Mouse (Mus musculus) thymus, postnatal 36 days (tissue): ENCODE measurements around the gene Rdh7.
"Not testable (repeated sequence)": the region's sequence is repeated elsewhere in the genome, so short reads cannot be mapped to it uniquely, and the experiment has no call there.

Experiments used
- DNase-seq, 2 experiments: peaks; one replicate each; pipeline ENCODE4 v3.0.0; 2022; ENCODE audit warnings: mixed read lengths in 2 of 2

The Rdh7 gene

DNA sequence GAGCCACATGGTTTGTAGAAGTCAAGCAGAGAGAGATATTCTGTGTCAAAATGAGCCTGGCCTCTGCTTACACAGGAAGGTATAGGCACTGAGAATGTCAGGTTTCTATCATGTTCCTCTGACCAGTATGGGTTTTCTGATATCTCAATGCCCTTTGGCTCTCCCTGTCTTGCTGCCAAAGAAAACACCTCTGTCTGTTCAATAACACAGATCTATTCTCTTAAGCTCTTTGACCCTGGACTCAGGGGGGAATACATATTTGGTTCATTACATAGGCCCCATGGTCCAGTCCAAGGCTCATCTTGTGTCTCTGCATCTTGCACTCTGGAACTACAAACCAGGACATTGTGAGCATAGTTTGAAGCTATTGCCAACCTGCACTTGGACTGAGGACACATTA is at the start of gene Rdh7:
TSS of gene Rdh7 (minus strand) at position 213 of the 400 bp plus-strand sequence.
- no peak for DNase-seq

DNA sequence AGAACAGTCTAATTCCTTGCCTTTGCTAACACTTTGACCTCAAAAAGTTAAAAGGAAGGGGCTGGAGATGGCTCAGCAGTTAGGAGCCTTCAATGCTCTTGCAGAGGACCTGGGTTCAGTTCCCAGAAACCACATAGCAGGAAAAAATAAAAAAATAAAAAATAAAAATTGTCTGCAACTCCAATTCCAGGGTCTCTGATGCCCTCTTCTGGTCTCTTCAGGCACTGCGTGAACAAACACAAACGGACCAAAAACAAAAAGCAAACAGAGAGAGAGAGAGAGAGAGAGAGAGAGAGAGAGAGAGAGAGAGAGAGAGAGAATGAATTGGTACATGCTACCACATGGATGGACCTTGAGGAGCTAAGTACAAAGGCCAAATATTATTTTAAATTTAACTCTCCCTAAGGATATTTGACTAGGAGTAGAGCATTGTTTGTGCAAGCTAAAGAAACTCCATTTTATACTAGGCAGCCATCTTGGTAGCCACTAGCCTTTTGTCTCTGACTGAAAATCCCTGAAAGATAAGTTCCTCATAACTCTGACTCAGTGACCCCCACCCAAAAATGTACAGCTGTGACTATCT is 48.9 kb upstream of the Rdh7 start:
- peak; percentile 19 to 33 for DNase-seq

DNA sequence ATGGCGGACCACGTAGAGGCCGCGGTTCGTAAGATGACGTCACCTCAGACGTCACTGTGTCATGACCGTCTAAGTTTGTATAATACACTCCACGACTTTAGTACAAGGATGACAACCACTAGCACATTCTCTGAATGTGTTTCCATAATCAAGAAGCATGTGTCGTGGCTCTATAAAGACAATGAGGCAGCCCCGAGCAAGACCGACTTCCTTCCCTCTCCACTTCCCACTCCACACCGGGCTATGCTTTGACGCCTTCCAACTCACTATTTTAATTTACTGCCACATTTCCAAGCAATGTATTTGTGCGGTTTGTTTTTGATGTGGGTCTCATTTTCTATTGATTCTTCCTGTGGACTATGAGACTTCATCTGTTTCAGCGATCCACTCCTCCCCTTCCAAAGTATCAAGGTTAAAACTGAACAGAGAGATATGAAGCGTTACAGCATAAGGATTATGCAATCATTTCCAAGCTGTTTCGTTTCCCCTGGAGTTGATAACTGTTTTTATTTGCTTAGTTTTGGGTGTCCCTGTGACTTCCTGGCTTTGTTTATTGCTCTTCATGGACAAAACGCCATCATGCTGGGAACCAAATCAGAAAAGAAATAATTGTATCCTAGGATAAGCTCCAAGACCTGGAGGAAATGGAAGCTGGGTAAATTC is 48.3 kb upstream of the Rdh7 start:
- no peak for DNase-seq

DNA sequence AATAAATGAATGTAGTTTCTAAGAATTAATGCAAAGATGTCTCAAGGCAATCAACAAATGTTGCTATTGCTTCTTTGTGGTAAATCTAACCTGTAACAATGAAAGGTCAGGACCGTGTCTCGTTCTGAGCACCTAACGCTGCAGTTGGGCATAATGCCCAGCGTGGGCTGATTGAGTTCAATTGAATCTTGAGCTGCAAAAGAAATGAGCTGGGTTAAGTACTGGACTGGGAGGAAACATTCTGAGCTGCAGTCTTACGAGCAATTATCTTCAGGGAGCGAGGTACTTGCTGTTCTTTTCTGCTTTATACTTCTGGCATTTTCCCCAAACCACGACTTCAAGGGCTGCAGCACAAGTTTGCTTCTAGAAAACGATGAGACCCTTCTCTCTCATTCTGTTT is 47.7 kb upstream of the Rdh7 start:
- no peak for DNase-seq

DNA sequence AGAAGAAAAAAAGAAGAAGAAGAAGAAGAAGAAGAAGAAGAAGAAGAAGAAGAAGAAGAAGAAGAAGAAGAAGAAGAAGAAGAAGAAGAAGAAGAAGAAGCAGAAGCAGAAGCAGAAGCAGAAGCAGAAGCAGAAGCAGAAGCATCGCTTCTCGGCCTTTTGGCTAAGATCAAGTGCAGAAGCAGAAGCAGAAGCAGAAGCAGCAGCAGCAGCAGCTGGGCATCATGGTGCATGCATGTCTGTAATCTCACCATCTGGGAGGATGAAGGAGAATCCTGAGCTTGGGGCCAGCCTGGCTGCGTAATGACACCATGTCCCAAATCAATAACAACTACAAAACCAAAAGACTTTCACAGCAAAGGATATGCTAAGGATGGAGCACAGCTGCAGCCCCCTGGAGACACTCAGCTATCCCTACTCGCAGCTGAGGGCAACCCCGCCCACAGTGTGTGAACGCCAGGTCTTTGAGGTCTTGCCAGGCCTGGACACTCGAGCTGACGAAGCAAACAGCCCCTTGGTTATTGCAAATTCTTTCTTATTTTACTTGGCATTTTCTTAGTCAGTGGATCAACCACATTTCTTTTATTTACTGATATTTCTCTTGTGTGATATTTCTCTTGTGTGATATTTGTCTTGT is 43.8 kb upstream of the Rdh7 start:
- no peak for DNase-seq

DNA sequence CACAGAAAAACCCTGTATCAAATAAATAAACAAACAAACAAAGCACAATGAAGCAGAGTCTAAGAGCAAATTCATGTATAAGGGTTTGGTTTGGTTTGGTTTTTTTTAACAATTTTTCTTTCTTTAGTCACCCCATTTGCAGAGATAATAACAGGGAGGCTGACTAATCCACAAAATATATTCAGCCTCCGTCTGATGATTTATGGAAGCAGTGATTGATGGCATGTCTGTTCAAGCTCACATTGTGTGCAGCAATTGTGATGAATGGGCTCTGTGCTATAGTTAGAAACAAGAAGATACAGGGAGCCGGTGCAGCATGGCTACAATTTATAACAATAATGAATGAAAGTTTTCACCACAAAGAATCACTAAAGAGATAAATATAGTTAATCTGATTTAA is 39.1 kb upstream of the Rdh7 start:
- no peak for DNase-seq

DNA sequence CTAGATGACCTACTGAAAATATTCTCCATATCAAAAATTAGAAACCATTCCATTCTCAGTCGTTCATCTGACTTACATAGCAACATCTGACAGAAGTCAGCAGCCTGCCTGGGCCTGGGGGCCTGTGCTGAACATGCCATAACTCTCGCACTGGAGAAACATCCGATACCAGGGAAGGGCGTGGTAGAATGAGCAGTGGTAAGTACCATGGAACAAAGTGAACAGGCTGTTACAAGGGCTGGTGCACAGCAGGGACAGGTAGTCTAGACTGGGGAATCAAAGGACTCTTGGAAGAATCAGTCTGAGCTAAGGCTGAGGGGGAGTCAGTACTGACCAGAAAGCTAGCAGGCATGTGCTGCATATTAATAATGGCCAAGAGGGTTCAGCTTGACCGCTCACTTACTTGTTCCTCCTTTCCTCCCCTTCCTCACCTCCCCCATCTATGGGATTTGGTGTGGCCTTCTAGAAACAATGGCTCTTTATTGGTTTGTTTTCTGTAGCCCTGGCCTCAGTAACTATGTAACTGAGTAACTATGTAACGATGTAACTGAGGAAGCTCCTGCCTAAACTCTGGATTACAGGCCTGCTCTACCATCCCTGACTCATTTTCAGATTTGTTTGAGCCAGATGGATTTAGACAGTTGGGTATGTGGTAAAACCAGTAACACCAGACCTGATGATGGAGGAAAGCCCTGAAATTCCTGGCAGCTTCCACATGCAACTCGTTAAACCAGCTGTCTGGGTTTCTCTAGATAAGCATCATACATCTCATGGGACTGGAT is 36.2 kb upstream of the Rdh7 start:
- DNase-seq = no peak

DNA sequence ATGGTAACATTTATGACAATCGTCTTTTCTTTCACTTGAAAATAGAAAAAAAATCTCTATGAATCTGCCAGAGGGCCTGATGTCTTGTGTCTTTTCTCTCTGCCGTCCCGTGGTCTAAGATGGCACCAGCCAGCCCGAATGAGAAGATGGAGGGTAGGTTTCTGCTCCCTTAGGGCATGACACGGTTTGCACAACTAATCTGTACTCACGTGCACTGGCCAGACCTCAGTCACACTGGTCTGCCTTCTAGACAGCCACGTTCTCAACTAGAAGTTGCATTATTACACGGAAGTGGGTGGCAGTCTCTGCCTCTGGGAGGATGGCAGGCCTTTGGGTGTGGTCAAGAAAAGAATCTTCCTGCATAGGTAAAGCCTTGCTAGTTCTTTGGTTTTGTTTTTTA is 34.4 kb upstream of the Rdh7 start:
- no peak for DNase-seq

DNA sequence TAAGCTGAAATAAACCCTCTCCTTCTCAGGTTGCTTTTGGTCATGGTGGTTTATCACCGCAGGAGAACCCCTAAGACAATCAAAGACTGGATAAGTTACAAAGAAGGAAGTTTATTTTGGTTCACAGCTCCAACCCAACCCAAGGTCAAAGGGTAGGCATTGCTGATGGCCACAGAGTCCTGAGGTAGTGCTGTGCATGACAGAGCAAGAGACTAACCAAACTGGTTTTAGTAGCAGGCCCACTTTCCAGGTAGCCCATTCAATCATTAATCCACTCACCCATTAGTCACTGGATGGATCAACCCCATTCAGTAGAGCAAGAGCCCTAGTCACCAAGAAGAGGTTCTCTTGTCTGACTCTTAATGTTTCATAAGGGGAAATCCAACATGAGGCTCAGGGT is 33.6 kb upstream of the Rdh7 start:
- DNase-seq = no peak

DNA sequence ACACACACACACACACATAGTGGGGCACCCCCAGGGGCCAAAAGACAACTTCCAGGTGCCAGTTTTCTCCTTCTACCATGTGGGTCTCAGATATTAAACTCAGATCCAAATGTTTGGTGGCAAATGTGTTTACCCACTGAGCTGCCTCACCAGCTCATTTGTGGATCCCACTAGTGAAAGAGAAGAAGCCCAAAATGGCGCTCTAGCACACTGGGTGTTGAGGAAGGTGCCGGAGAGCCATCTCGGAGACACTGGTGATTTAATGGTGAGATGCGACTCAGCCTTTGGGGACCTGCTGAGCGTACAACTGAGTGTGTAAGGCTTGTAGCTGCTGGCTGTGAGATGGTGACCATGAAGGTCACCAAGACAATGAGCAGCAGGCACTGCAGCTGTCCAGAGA is 29.0 kb upstream of the Rdh7 start:
- DNase-seq = no peak

DNA sequence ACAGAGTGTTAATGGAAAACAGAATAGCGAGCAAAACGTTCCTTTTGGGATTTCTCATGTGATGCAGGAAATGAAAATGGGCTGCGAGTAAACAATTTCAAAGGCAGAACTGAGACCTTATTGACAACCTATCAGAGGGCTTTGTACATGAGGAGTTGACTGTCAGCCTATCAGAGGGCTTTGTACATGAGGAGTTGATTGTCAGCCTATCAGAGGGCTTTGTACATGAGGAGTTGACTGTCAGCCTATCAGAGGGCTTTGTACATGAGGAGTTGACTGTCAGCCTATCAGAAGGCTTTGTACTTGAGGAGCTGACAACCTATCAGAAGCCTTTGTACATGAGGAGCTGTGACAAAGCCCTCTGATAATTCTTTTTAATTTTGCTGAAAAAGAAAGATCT is 28.6 kb upstream of the Rdh7 start:
- not testable (repeated sequence) for DNase-seq

DNA sequence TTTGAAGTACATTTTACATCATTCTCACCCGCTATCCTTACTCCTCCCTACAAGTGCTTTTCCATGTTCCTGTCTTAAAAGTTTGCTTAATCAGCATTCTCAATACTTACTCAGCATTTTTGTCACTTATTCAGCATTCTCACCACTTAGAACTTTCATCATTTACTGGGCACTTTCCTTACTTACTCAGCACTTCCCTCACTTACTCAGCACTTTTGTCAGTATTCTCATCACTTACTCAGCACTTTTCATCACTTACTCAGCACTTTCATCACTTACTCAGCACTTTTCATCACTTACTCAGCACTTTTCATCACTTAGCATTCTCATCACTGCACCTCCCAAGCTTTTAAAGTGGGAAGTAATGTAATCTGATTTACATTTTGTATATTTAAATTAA is 27.0 kb upstream of the Rdh7 start:
- no peak for DNase-seq

DNA sequence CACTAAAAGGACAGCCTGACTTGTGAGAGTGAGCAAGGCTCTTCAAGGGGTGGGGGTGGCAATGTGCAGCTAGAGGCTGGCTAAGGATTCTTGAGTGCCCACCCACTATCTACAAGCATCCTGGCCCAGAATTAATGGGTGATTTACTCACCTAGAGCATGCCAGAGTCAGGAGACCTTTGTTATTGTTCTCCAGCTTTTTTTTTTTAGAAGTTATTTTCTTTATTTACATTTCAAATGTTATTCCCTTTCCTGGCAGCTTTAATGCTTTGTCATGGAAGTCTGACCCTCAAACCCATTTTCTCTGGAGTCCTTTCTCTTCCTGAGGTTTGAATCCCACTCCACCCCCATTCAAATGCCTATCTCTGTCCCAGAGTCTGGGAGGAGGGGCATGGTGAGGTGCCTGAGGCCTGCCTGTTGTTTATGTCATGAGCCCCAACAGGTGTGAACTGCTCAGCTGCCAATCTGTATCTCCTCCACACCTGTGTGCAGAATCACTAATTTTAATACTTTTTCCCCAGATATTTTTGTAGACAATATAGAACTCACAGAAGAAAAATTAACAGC is 18.9 kb upstream of the Rdh7 start:
- no peak for DNase-seq

DNA sequence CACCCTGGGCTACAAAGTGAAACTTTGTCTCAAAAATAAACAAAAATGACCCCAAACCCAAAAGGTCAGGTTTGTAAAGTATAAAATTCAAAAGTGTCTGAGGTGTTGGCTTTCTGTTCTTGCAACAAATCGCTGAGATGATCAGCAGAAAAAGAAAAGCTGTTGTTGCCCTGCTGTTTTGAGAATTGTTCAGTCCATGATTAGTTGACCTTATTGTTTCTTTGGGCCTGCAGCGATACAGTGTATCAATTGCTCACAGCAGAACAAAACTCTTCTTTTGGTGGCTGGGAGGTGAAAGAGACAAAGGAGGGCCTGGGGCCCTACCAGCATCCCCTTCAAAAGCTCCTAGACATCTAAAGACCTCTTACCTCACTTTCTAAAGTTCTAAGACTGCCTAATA is 17.5 kb upstream of the Rdh7 start:
- no peak for DNase-seq

DNA sequence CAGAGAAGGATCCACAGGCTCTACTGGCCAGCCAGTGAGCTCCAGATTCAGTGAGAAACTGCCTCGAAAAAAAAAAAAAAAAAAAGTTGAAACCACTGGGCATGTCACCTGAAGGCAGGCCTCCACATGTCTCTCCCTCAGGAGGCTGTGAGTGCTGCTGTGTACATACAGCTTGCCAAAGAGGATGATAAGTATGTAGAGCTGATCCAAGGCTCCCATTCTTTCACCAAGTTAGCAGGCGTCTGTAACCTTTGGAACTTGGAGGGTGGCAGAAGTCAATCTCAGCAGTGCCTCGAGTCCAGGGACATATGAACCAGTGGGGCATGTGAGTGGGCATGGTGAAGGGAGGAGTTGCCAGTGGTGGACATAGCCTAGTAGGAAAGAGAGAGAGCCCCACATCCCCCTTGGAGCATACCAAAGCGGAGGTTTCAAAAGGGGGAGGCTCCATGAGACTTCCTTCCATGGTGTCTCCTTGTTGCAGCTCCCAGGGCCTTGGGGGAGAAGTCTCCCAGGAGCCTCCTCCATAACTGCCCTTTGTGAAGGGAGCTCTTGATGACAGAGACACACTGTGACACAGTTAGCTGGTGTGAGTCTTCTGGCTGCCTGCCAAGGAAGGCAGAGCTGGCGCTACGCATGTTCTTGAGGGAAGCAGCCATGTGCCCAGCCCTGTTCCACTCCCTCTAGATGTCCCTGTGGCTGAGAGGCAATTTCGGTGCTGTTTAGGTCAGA is 16.3 kb upstream of the Rdh7 start:
- no peak for DNase-seq

DNA sequence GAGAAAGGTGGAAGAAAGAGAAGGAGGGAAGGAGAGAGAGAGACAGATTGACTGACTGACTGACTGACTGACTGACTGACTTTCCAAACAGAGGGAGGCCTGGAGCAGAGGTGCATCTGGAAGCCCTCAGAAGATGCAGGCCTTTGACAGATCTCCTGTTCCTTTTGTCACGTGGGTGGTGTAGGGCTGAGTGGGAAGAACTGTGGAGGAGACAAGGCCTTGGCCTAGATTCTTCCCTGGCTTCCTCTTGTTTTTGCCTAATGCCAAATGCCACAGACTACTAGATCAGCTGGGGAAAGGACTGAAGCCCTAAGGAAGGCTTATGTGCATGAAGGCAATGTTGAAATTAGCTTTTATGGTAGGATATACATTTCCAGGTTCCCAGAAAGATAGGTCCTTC is 14.5 kb upstream of the Rdh7 start:
- no peak for DNase-seq

DNA sequence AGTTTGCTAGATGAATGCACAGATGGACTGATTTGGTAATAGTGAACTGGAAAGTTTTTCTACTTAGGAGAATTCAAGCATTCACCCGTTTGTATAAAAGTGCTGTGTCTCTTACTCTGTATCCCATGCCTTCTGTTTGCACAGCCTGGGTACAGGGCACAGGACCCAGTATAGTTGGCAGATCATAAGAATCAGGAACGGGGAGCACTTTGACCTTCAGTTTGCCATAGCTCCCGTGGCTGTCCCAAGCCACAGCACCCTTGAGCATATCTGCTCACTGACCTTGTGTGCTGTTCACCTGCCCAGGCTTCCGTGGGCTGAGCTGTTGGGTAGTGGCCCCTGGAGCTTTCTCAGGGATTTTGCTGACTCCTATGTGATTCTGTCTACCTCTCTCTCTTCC is 13.1 kb upstream of the Rdh7 start:
- no peak for DNase-seq

DNA sequence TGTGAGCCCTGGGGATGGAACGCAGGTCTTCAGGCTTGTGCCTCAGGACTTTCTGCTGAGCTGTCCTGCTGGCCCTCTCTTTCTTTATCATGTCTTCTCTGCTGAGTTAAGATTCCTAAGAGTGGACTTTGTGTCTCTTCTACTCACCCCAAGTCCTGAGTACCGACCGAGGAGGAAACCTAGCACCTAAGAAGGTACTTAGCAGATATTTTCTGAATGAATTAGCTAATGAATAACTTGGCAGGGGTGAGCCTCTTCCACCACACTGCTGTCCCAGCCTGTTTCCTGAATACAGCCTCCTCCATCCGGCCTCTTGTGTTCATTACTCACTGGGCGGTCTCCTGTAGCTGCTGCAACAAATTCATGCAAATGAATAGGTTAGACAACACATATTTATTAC is 11.2 kb upstream of the Rdh7 start:
- DNase-seq = no peak

DNA sequence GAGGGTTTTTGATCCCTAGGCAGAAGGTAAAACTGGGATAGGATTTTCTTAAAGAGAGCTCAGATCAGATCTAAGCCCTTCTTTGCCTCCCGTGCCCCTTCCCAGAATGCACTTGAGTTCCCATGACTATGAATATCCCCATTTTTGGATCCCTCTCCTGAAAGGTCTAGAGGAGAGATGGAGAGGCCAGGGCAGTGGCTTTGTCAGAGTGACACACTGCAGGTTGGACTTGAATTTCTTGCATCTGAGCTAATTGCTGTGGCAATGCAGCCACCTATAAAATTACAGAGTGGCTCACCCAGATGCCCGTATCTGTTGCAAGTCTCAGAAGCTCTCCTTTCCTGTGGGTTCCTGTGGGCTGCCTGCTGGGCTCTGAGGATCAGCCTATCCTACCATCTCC is 9.6 kb upstream of the Rdh7 start, which contains the start of gene Sdr9c7:
TSS of gene Sdr9c7 (plus strand) at position 301 of the 400 bp plus-strand sequence.
- DNase-seq = no peak

DNA sequence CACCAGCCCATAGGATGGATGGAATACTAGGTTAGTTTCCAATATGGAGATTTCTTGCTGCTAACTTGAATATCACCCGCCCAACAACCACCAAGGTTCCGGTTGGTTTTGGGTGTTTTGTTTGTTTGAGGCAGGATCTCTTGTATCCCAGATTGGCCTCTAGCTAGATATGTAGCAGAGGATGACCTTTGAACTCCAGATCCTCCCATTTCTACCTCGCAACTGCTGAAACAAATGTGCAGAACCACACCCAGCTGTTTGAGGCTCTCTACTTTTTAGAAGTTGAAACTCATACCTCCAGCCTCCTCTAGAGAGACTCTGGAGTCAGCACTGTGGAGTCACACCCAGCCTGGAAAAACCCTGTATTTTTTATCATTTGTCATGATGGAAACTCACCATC is 8.9 kb upstream of the Rdh7 start:
- DNase-seq = no peak

DNA sequence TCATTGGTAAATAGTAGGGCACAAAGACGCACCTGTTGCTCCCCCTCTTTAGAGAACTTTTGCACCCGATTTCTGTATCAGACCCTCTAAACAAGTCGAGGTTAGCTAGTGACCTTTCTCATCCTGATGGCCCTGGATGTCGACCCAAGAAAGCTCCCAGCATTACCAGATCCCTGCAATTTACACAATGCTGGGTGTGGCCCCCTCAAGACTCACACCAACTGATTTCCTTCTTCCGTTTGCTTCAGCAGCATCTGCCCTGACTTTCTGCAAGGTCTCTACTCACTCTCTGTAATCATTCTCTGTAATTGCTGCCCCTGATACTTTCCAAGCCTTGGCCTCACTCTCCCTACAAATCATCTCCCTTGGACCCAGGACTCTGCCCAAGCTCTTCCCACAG is 8.1 kb upstream of the Rdh7 start:
- no peak for DNase-seq

DNA sequence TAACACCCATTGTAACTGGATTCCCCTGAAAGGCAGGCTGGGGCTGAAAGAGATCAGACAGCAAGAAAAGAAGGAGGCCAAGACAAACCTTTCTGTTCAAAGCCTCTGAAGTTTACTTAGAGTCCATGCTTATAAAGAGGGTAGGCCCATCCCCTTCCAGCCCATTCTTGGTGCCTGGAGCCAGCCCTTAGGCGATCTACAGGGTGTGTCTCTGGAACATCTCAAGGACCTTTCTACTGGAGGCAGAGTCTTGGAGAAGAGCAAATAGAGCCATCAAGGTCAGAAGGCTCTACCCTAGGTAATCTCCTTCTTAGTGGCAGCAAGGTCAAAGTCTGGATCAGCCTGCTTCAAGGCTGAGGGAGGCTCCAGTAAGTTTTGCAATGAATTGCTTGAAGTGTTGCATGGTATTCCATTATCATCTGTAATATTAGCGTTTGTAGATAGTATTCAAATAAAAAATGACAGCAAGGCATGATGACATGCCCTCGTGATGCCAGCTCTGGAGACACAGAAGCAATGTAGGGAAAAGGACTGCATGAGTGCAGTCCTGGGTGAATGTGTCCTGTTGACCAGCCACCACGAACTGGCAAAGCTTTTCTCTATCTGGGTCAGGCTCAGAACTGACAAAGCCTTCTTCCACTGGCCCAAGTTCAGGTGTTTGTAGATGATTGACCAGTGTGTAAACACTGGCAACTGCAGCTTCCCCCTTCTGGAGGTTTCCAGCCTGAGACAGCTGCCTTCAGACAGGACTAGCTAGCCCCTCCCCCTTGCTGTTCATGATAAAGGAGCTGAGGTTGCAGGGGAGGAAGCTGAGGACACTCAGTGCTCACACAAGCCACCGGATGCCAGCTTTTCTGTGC is 4.8 kb upstream of the Rdh7 start:
- DNase-seq = peak; percentile 18 to 30
